Mouse (Mus musculus): ENCODE data around the gene Nrap. TPM values are rescaled to one million over a fixed set of nuclear protein-coding genes. Genes with fewer than 3 reads are reported as not detected.

The Nrap gene
- total and polyA plus RNA-seq, 2 experiments, result 0.11 to 0.55 TPM

- WGBS, result 83% methylated on average over 26 of the region's 26 CpGs
- Histone ChIP-seq H3K4me1 (ENCODE audit: control insufficient read depth, insufficient read depth, low read length) (no peaks in the 10 kb centered on the region), H3K27ac (replicated peaks; ENCODE audit: insufficient read depth, low read depth, low read length) (no peak overlapping the region), H3K4me3 (ENCODE audit: insufficient read depth, low read depth, low read length) (no peak overlapping the region), H3K9ac (ENCODE audit: low read depth, low read length) (no peak overlapping the region), H3K36me3 (ENCODE audit: control insufficient read depth, insufficient read depth, low read length) (no peaks in the 10 kb centered on the region), H3K27me3 (ENCODE audit: control insufficient read depth, insufficient read depth, low read length) (no peaks in the 10 kb centered on the region; the same call in 1 of the 2 replicates), H3K79me2 (ENCODE audit: control insufficient read depth, insufficient read depth, low read length) (no peaks in the 10 kb centered on the region)
- TF ChIP-seq POLR2A (IDR thresholded peaks at IDR 0.05; ENCODE audit: extremely low read depth, insufficient read depth, low read length) (no peak), CTCF (IDR thresholded peaks at IDR 0.05; ENCODE audit: low read depth, low read length) (no peak)
- DNase-seq (ENCODE audit: extremely low read depth, low read depth, low spot score), result no peak
Measured at GRCm38 (mm10) chr19:56343869-56344563, 45.8 kb downstream of the Nrap start.

DNA sequence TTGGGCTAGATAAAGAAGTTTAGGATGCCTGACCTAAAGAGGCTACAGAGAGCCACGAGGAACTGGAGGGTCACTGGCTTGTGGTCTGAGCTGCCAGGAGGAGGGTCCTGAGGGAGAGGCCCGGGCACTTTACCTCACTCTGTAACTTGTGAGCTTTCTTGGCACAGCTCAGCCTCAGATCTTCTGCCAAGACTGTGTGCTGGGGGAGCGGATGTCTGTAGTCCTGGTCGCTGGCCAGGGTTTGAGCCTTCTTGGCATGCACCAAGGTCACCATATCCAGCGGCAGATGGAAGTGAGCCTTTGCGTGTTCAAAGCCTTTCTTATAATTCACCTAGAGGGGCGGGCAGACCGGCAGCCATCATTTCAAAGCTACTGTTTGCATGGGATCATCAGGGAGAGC, 47.8 kb downstream of the Nrap start:
- TF ChIP-seq CTCF (IDR thresholded peaks at IDR 0.05; ENCODE audit: low read depth, low read length), result no peak
- TF ChIP-seq POLR2A (IDR thresholded peaks at IDR 0.05; ENCODE audit: extremely low read depth, insufficient read depth, low read length), result no peak
- Histone ChIP-seq H3K36me3 (ENCODE audit: control insufficient read depth, insufficient read depth, low read length) (no peaks in the 10 kb centered on the region), H3K4me3 (ENCODE audit: insufficient read depth, low read depth, low read length) (no peak overlapping the region), H3K9ac (ENCODE audit: low read depth, low read length) (no peak overlapping the region), H3K79me2 (ENCODE audit: control insufficient read depth, insufficient read depth, low read length) (no peaks in the 10 kb centered on the region), H3K27ac (replicated peaks; ENCODE audit: insufficient read depth, low read depth, low read length) (no peak overlapping the region), H3K4me1 (ENCODE audit: control insufficient read depth, insufficient read depth, low read length) (no peaks in the 10 kb centered on the region), H3K27me3 (ENCODE audit: control insufficient read depth, insufficient read depth, low read length) (no peaks in the 10 kb centered on the region; the same call in 1 of the 2 replicates)
- 43% methylated on average over 8 of the region's 8 CpGs for WGBS
- DNase-seq (ENCODE audit: extremely low read depth, low read depth, low spot score), result peak; percentile 30

DNA sequence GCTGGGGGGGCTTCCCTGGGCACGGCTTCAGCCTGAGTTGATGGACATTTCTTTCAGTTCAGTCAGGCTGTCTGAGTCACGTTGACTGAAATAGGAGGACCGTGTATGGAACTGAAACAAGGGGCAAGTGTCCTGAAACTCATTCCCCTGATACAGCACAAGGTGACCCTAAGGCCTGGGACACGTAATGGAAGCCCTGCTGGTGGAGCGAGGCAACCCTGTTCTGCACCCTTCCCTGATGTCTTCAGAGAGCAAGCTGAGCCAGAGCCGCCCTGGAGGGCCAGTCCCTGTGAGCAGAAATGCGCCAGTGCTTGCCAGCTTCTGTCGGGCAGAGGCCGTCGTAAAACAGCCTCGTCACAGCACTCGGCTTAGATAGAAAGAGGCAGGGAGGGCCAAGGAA, 53.0 kb downstream of the Nrap start:
- TF ChIP-seq CTCF (IDR thresholded peaks at IDR 0.05; ENCODE audit: low read depth, low read length) (no peak), POLR2A (IDR thresholded peaks at IDR 0.05; ENCODE audit: extremely low read depth, insufficient read depth, low read length) (no peak)
- 34% methylated on average over 12 of the region's 12 CpGs for WGBS
- no peak overlapping the region for H3K27ac ChIP-seq (replicated peaks; ENCODE audit: insufficient read depth, low read depth, low read length)

DNA sequence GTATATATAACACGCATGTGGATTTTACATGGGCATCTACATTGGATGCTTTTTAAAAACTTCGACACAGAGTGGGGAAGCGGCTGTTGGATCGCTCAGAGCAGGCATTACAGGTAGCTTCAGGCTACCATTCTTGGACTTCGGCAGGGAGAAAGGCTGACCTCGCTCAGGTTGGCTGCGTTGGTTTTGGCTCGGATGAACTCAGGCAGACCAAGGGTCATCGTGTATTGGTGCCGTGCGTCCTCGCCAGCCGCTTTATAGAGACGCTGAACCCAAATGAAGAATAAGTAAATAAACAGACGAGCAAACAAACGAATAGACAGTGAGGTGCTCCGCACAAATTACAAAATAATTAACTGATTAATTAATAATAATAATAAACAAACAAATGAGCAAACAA, 53.5 kb downstream of the Nrap start:
- DNase-seq (ENCODE audit: extremely low read depth, low read depth, low spot score), result peak; percentile 91
- TF ChIP-seq CTCF (IDR thresholded peaks at IDR 0.05; ENCODE audit: low read depth, low read length), result no peak
- no peak for TF ChIP-seq POLR2A (IDR thresholded peaks at IDR 0.05; ENCODE audit: extremely low read depth, insufficient read depth, low read length)
- H3K9ac ChIP-seq (ENCODE audit: low read depth, low read length), result no peak overlapping the region
- no peaks in the 10 kb centered on the region; the same call in 1 of the 2 replicates for H3K27me3 ChIP-seq (ENCODE audit: control insufficient read depth, insufficient read depth, low read length)
- no peak overlapping the region for H3K27ac ChIP-seq (replicated peaks; ENCODE audit: insufficient read depth, low read depth, low read length)
- no peak overlapping the region for H3K4me3 ChIP-seq (ENCODE audit: insufficient read depth, low read depth, low read length)
- H3K4me1 ChIP-seq (ENCODE audit: control insufficient read depth, insufficient read depth, low read length), result peaks cover 3% of the 10 kb centered on the region
- WGBS, result 26% methylated on average over 17 of the region's 17 CpGs
- no peaks in the 10 kb centered on the region for H3K79me2 ChIP-seq (ENCODE audit: control insufficient read depth, insufficient read depth, low read length)
- H3K36me3 ChIP-seq (ENCODE audit: control insufficient read depth, insufficient read depth, low read length), result no peaks in the 10 kb centered on the region

More for the DNA sequence above, 53.0 kb downstream of the Nrap start:
- peak; percentile 67 for DNase-seq (ENCODE audit: extremely low read depth, low read depth, low spot score)
- H3K79me2 ChIP-seq (ENCODE audit: control insufficient read depth, insufficient read depth, low read length), result no peaks in the 10 kb centered on the region
- no peaks in the 10 kb centered on the region; the same call in 1 of the 2 replicates for H3K27me3 ChIP-seq (ENCODE audit: control insufficient read depth, insufficient read depth, low read length)
- H3K4me3 ChIP-seq (ENCODE audit: insufficient read depth, low read depth, low read length), result no peak overlapping the region
- H3K9ac ChIP-seq (ENCODE audit: low read depth, low read length), result no peak overlapping the region
- peaks cover 3% of the 10 kb centered on the region for H3K4me1 ChIP-seq (ENCODE audit: control insufficient read depth, insufficient read depth, low read length)
- no peaks in the 10 kb centered on the region for H3K36me3 ChIP-seq (ENCODE audit: control insufficient read depth, insufficient read depth, low read length)

- TF ChIP-seq CTCF (IDR thresholded peaks at IDR 0.05; ENCODE audit: low read depth, low read length) (no peak), POLR2A (IDR thresholded peaks at IDR 0.05; ENCODE audit: extremely low read depth, insufficient read depth, low read length) (no peak)
- Histone ChIP-seq H3K4me3 (ENCODE audit: insufficient read depth, low read depth, low read length) (no peak overlapping the region), H3K27me3 (ENCODE audit: control insufficient read depth, insufficient read depth, low read length) (no peaks in the 10 kb centered on the region), H3K9ac (ENCODE audit: low read depth, low read length) (no peak overlapping the region), H3K79me2 (ENCODE audit: control insufficient read depth, insufficient read depth, low read length) (no peaks in the 10 kb centered on the region), H3K27ac (replicated peaks; ENCODE audit: insufficient read depth, low read depth, low read length) (no peak overlapping the region), H3K4me1 (ENCODE audit: control insufficient read depth, insufficient read depth, low read length) (0 out of 2 replicates have a peak, but pooled peaks cover 2% of the 10 kb centered on the region), H3K36me3 (ENCODE audit: control insufficient read depth, insufficient read depth, low read length) (no peaks in the 10 kb centered on the region)
- no peak for DNase-seq (ENCODE audit: extremely low read depth, low read depth, low spot score)
- WGBS, result 91% methylated on average over 21 of the region's 21 CpGs
Measured at GRCm38 (mm10) chr19:56326243-56326855, 63.5 kb downstream of the Nrap start.

DNA sequence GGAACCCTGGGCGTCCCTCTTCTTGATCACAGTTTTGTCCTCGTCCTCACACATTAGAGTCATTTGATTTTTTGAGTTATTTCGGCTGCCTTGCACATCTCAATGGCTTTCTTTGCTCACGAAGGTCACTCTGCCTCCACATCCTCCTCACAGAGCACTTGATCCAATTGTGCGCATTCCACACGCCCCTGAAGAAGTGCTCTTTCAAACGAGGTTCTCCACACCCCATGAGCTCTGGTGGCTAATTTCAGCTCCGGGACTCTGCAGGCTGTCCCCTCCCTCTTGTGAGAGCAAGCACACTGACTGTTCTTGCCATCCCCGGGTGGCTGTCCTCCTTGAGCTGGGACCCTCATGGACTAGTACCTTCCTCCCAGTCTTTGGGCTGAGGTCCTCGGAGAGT, 64.2 kb downstream of the Nrap start:
- H3K79me2 ChIP-seq (ENCODE audit: control insufficient read depth, insufficient read depth, low read length), result no peaks in the 10 kb centered on the region
- no peak for TF ChIP-seq CTCF (IDR thresholded peaks at IDR 0.05; ENCODE audit: low read depth, low read length)
- TF ChIP-seq POLR2A (IDR thresholded peaks at IDR 0.05; ENCODE audit: extremely low read depth, insufficient read depth, low read length), result no peak
- 78% methylated on average over 10 of the region's 10 CpGs for WGBS
- H3K27ac ChIP-seq (replicated peaks; ENCODE audit: insufficient read depth, low read depth, low read length), result no peak overlapping the region
- H3K36me3 ChIP-seq (ENCODE audit: control insufficient read depth, insufficient read depth, low read length), result no peaks in the 10 kb centered on the region
- H3K4me3 ChIP-seq (ENCODE audit: insufficient read depth, low read depth, low read length), result no peak overlapping the region
- H3K9ac ChIP-seq (ENCODE audit: low read depth, low read length), result no peak overlapping the region
- H3K4me1 ChIP-seq (ENCODE audit: control insufficient read depth, insufficient read depth, low read length), result 0 out of 2 replicates have a peak, but pooled peaks cover 2% of the 10 kb centered on the region
- no peaks in the 10 kb centered on the region for H3K27me3 ChIP-seq (ENCODE audit: control insufficient read depth, insufficient read depth, low read length)
- DNase-seq (ENCODE audit: extremely low read depth, low read depth, low spot score), result no peak

All from liver, adult 2 months (tissue).